Mouse (Mus musculus) midbrain, embryonic 14.5 days (tissue): ENCODE data around the gene Crebrf. TPM values are rescaled to one million over a fixed set of nuclear protein-coding genes. Genes with fewer than 3 reads are reported as not detected.

ENCODE experiments used
- ATAC-seq: fragments of 200-750 bp; cut with Nextera tagmentation; 2 replicates; pipeline ENCODE4 v1.8.0; 2017; ENCODE audit warnings: moderate number of reproducible peaks, moderate library complexity; ENCODE audit not compliant: low FRiP score, low TSS enrichment
- DNase-seq: peaks from one replicate; pipeline ENCODE4 v3.0.0-alpha.2; 2015
- H3K27ac ChIP-seq: fragments of 300-500 bp; sonication (generic); replicated peaks from 2 replicates; pipeline ENCODE4 v1.5.1; 2014; ENCODE audit warnings: mild to moderate bottlenecking, low read depth, low read length, moderate library complexity
- H3K27me3 ChIP-seq: fragments of 300-500 bp; sonication (generic); 2 replicates; pipeline ENCODE4 v1.6.1; 2014; ENCODE audit warnings: low read length, control low read depth, mixed read lengths; ENCODE audit not compliant: control insufficient read depth, insufficient read depth
- H3K36me3 ChIP-seq: fragments of 300-500 bp; sonication (generic); 2 replicates; pipeline ENCODE4 v1.6.1; 2014; ENCODE audit warnings: low read length, control low read depth; ENCODE audit not compliant: control insufficient read depth, insufficient read depth
- H3K4me1 ChIP-seq: fragments of 300-500 bp; sonication (generic); 2 replicates; pipeline ENCODE4 v1.6.1; 2014; ENCODE audit warnings: mild to moderate bottlenecking, antibody characterized with exemption, low read length, control low read depth; ENCODE audit not compliant: control insufficient read depth, insufficient read depth
- H3K4me2 ChIP-seq: fragments of 300-500 bp; sonication (generic); 2 replicates; pipeline ENCODE4 v1.6.1; 2014; ENCODE audit warnings: mild to moderate bottlenecking, low read length, moderate library complexity
- H3K4me3 ChIP-seq: fragments of 300-500 bp; sonication (generic); replicated peaks from 2 replicates; pipeline ENCODE4 v1.5.1; 2014; ENCODE audit warnings: low read depth, low read length
- H3K9ac ChIP-seq: fragments of 300-500 bp; sonication (generic); replicated peaks from 2 replicates; pipeline ENCODE4 v1.6.1; 2014; ENCODE audit warnings: mild to moderate bottlenecking, low read length, moderate library complexity
- H3K9me3 ChIP-seq: fragments of 300-500 bp; sonication (generic); 2 replicates; pipeline ENCODE4 v1.6.1; 2016; ENCODE audit warnings: low read length, control low read depth, mixed read lengths; ENCODE audit not compliant: control insufficient read depth
- WGBS: fragments of 180-500 bp; shearing (Covaris S2); extraction: QIAGEN DNeasy Blood & Tissue Kit; methylation state at CpG from one replicate; pipeline ENCODE4 v1.1.7; 2014; 5-methylcytosine and 5-hydroxymethylcytosine counted together
- polyA plus RNA-seq: library from polyadenylated mRNA; unstranded; fragments of >200 nt; fragmentation: Nextera tagmentation; extraction: Ambion mirVana; gene quantifications from 2 replicates; pipeline ENCODE4 v1.2.1, GENCODE M21; 2014

Crebrf gene
- polyA plus RNA-seq, 1 experiment from 2014 or later: 18.1 TPM

DNA sequence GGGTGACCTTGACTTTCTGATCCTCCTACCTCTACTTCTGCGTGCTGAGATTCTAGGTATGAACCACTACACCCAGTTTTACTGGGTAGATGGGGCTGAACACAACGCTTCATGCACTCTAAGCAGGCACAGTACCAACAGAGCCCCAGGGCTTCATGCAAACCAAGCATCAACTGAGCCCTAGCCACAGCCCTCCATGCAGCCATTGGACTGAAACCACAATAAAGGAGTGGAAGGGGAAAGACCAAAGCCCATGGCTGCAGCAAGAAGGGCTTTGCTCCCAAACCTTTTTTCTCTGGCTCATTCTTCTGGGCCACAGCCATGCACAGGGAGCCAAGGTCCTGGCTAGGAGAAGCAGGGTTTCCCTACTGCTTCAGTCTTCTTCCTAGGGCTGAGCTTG is 97.2 kb downstream of the Crebrf start:
- H3K4me1 ChIP-seq: no peaks in the 10 kb centered on the region; the same call in 1 of the 2 replicates
- no peak overlapping the region for H3K4me2 ChIP-seq
- no peak overlapping the region for H3K27ac ChIP-seq
- H3K9ac ChIP-seq: no peak overlapping the region
- 85% methylated on average over 2 of the region's 2 CpGs for WGBS
- H3K9me3 ChIP-seq: no peaks in the 10 kb centered on the region
- H3K27me3 ChIP-seq: no peaks in the 10 kb centered on the region
- H3K36me3 ChIP-seq: no peaks in the 10 kb centered on the region
- ATAC-seq: no peak
- DNase-seq: no peak
- no peak overlapping the region for H3K4me3 ChIP-seq

- H3K27ac ChIP-seq: no peak overlapping the region
- no peak overlapping the region for H3K9ac ChIP-seq
- DNase-seq: no peak
- no peaks in the 10 kb centered on the region for H3K36me3 ChIP-seq
- no peak for ATAC-seq
- no peaks in the 10 kb centered on the region for H3K9me3 ChIP-seq
- no peaks in the 10 kb centered on the region; the same call in 1 of the 2 replicates for H3K4me1 ChIP-seq
- no peak overlapping the region for H3K4me2 ChIP-seq
- WGBS: 86% methylated on average over 9 of the region's 9 CpGs
- no peaks in the 10 kb centered on the region for H3K27me3 ChIP-seq
- no peak overlapping the region for H3K4me3 ChIP-seq
These were observed 98.0 kb downstream of the Crebrf start for GRCm38 (mm10) chr17:26813497-26813896.

GRCm38 (mm10) chr17:26816810-26817209 is 101.4 kb downstream of the Crebrf start:
- no peak overlapping the region for H3K27ac ChIP-seq
- no peaks in the 10 kb centered on the region for H3K4me1 ChIP-seq
- H3K27me3 ChIP-seq: no peaks in the 10 kb centered on the region
- DNase-seq: no peak
- WGBS: 85% methylated on average over 6 of the region's 6 CpGs
- no peaks in the 10 kb centered on the region for H3K9me3 ChIP-seq
- no peak overlapping the region for H3K9ac ChIP-seq
- no peak for ATAC-seq
- H3K4me2 ChIP-seq: no peak overlapping the region
- H3K4me3 ChIP-seq: no peak overlapping the region
- H3K36me3 ChIP-seq: no peaks in the 10 kb centered on the region

DNA sequence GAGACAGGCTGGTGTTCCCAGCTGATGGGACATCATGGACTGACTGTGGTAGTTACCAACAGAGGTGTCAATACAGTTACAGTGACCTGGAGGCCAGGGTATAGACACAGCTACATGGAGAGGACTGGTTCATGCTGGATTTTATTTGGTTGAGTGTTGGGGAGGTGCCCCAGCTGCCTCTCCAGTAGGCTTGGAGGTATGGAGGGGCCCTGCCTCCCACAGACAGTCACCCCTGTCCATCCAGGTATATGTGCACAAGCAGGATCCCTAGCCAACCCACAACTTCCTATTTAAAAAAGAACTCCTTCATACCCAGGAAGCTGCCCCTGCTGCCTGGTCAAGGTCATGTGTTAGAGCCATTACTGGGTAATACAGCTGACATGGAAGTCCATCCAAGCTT is 102.3 kb downstream of the Crebrf start:
- ATAC-seq (no peak), DNase-seq (no peak)
- Histone ChIP-seq H3K36me3 (no peaks in the 10 kb centered on the region), H3K27me3 (no peaks in the 10 kb centered on the region), H3K4me3 (no peak overlapping the region), H3K27ac (no peak overlapping the region), H3K9me3 (no peaks in the 10 kb centered on the region), H3K4me2 (no peak overlapping the region), H3K4me1 (no peaks in the 10 kb centered on the region), H3K9ac (no peak overlapping the region)

DNA sequence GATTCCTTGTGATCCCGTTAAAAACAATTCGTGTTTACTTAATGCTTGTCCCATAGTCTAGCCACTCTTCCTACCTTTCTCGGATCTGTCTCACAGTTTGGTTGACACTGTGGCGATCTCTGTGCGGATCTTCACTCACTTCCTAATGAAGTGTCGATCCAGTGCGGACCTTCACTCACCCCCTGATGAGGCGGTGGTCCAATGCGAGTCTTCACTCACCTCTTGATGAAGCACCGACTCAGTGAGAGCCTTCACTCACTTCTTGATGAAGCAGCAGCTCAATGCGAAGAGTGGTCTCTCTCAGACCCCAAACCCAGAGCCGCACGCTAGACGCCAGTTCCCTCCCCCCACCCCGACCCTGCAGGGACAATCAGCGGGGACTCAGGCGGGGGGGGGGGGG is 110.7 kb downstream of the Crebrf start:
- no peak for ATAC-seq
- Histone ChIP-seq H3K4me2 (no peak overlapping the region), H3K9ac (no peak overlapping the region), H3K36me3 (no peaks in the 10 kb centered on the region), H3K27ac (no peak overlapping the region), H3K4me3 (no peak overlapping the region), H3K4me1 (no peaks in the 10 kb centered on the region), H3K27me3 (no peaks in the 10 kb centered on the region), H3K9me3 (0 out of 2 replicates have a peak, but pooled peaks cover 4% of the 10 kb centered on the region)
- no peak for DNase-seq
- WGBS: 76% methylated on average over 17 of the region's 17 CpGs

Other genes starting within 250 kb of the Crebrf start
- gene Ergic1, start 154.2 kb upstream of the Crebrf start, polyA plus RNA-seq: 117 and 129 TPM in 2 replicates
- gene Dusp1, start 153.5 kb upstream of the Crebrf start, polyA plus RNA-seq: 44.2 and 45.8 TPM in 2 replicates
- 85.5 and 90.5 TPM in 2 replicates for gene Atp6v0e, start 52.4 kb upstream of the Crebrf start, polyA plus RNA-seq
- 54.5 and 59.0 TPM in 2 replicates for gene Bnip1, start 65.4 kb downstream of the Crebrf start, polyA plus RNA-seq
- not detected in 2 replicates for gene Nkx2-5, start 129.4 kb downstream of the Crebrf start, polyA plus RNA-seq
- gene Kifc5b, start 201.4 kb downstream of the Crebrf start, polyA plus RNA-seq: 1.2 and 2.3 TPM in 2 replicates
- 18.2 and 24.0 TPM in 2 replicates for gene Phf1, start 217.4 kb downstream of the Crebrf start, polyA plus RNA-seq
- 99.2 and 108 TPM in 2 replicates for gene Cuta, start 223.9 kb downstream of the Crebrf start, polyA plus RNA-seq
- gene Syngap1, start 225.6 kb downstream of the Crebrf start, polyA plus RNA-seq: 5.5 and 9.7 TPM in 2 replicates